12 mouse cellular contexts compared by ENCODE assay signal in the genomic region with DNA sequence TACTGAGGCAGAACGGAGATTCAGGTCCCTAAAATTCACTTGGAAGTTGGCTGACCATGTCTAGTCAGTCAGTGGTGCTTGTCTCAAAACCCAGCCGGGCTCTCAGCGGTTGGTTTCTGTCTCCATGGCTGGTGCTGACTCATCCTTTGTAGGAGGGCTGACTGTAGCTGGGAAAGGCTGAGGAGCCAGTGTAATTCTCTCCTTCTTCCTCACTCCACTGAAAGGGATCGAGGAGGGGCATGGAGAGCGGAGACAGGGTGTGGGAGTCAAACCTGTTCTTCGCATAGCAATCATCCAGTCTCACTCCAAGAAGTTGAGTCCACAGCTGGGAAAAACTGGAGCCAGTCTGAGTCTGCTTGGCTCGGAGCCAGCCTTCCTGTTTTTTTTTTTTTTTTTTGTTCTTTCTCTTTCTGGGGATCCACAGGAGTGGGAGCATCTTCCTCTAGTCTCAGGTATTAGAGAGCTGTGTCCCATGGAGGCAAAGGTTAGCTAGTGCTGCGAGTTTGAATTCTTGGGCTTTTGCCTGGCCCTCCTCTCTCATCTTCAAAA.
A peak's percentile ranks its signal among the peaks of the same experiment; 100 is the strongest.
DNase-seq lines count a peak whose midpoint lies in the region; ATAC-seq lines count a peak whose summit lies in the region.
"Had no signal": no experiment of that assay in that cellular context is flagged by ENCODE, and none has a peak within 500 bp of the region (broad histone marks: within the 10 kb centered on the region; RNA-seq: fewer than 3 reads in every experiment).

No protein-coding gene starts in this region.

- H3K36me3 ChIP-seq in hindbrain, embryonic 12.5 days = no peaks in the 10 kb centered on the region
- H3K36me3 ChIP-seq in midbrain, embryonic 14.5 days (ENCODE audit: control insufficient read depth, insufficient read depth, low read length) = no peaks in the 10 kb centered on the region
- H3K36me3 ChIP-seq: G1E had no signal

- no peak overlapping the region for H3K4me2 ChIP-seq in hindbrain, embryonic 12.5 days (replicated peaks)
- no peak overlapping the region for H3K4me2 ChIP-seq in midbrain, embryonic 14.5 days (ENCODE audit: low read length)

- ATAC-seq in hindbrain, embryonic 12.5 days (ENCODE audit: low FRiP score) = no peak
- ATAC-seq in midbrain, embryonic 14.5 days (ENCODE audit: low FRiP score, low TSS enrichment) = no peak

- no peak overlapping the region for H3K9ac ChIP-seq in hindbrain, embryonic 12.5 days
- no peak overlapping the region for H3K9ac ChIP-seq in midbrain, embryonic 14.5 days (replicated peaks; ENCODE audit: low read length)

- H3K4me3 ChIP-seq in hindbrain, embryonic 12.5 days = no peak overlapping the region
- H3K4me3 ChIP-seq in midbrain, embryonic 14.5 days (replicated peaks; ENCODE audit: low read depth, low read length) = no peak overlapping the region
- H3K4me3 ChIP-seq: heart, adult 2 months had no signal

- H3K27me3 ChIP-seq in hindbrain, embryonic 12.5 days = no peaks in the 10 kb centered on the region; the same call in 1 of the 2 replicates
- H3K27me3 ChIP-seq in midbrain, embryonic 14.5 days (ENCODE audit: control insufficient read depth, insufficient read depth, low read length) = no peaks in the 10 kb centered on the region

- H3K27ac ChIP-seq in hindbrain, embryonic 12.5 days = no peak overlapping the region
- no peak overlapping the region for H3K27ac ChIP-seq in midbrain, embryonic 14.5 days (replicated peaks; ENCODE audit: low read depth, low read length)
- H3K27ac ChIP-seq: heart, adult 2 months had no signal

- WGBS in hindbrain, embryonic 12.5 days = 69% methylated on average over 8 of the region's 8 CpGs
- WGBS in midbrain, embryonic 14.5 days = 66% methylated on average over 8 of the region's 8 CpGs

- no peaks in the 10 kb centered on the region for H3K9me3 ChIP-seq in hindbrain, embryonic 12.5 days (replicated peaks)
- no peaks in the 10 kb centered on the region for H3K9me3 ChIP-seq in midbrain, embryonic 14.5 days (ENCODE audit: control insufficient read depth, low read length)
- H3K9me3 ChIP-seq: G1E had no signal

- DNase-seq in layer of hippocampus, adult 11-12 months (ENCODE audit: low spot score) = peak; percentile 47
- DNase-seq in layer of hippocampus, adult 9-10 months (ENCODE audit: low spot score) = no peak
- DNase-seq in 416B (ENCODE audit: low read depth) = peak; percentile 30
- peak; percentile 57 for DNase-seq in R1 (ENCODE audit: low read depth, low spot score)
- DNase-seq in layer of hippocampus, postnatal 36 days = peak; percentile 34 to 37
- no peak for DNase-seq in midbrain, embryonic 14.5 days
- no peak for DNase-seq in heart, adult 9 months (ENCODE audit: low spot score in 2 of 2)
- DNase-seq: cerebellum, adult 11-12 months; thymus, adult 2 months had no signal

- 0 out of 2 replicates have a peak, but pooled peaks cover under 1% of the 10 kb centered on the region for H3K4me1 ChIP-seq in hindbrain, embryonic 12.5 days
- H3K4me1 ChIP-seq in midbrain, embryonic 14.5 days (ENCODE audit: control insufficient read depth, insufficient read depth, low read length) = peaks cover 11% of the 10 kb centered on the region

Comparison
In these comparisons a context has a peak if more than half of its experiments do, and no peak if none do; other contexts are left out.
1. DNase-seq: peak in layer of hippocampus, adult 11-12 months (single experiment), 416B (single experiment), R1 (single experiment) and layer of hippocampus, postnatal 36 days (2 of 2); none in layer of hippocampus, adult 9-10 months (single experiment), midbrain, embryonic 14.5 days (single experiment) and heart, adult 9 months (0 of 2).